Mouse (Mus musculus) MEL (cell line): Measurements from ENCODE around the gene 4933402D24Rik. TPM values are rescaled to one million over a fixed set of nuclear protein-coding genes. Genes with fewer than 3 reads are reported as not detected.

Experiments used
- DNase-seq: peaks from one replicate; pipeline ENCODE4 v3.0.0; 2011; ENCODE audit warnings: low read depth, low spot score
- H3K27ac ChIP-seq: 2 replicates; pipeline ENCODE4 v1.5.1; 2012; ENCODE audit warnings: low read depth, mild to moderate bottlenecking, control low read depth, low read length, moderate library complexity; ENCODE audit not compliant: control insufficient read depth
- H3K27me3 ChIP-seq, 2 experiments: fragments of 150-350 bp in 1 of 2; sonication (generic) in 1 of 2; 2 replicates each; pipeline ENCODE4 v1.6.1; 2012; ENCODE audit warnings: low read length in 2 of 2, mild to moderate bottlenecking in 2 of 2, improper control_type of control experiment in 1 of 2, moderate library complexity in 1 of 2; ENCODE audit not compliant: insufficient read depth in 2 of 2, control insufficient read depth in 1 of 2
- H3K36me3 ChIP-seq, 2 experiments: 2 replicates each; pipeline ENCODE4 v1.6.1; 2012 to 2014; ENCODE audit warnings: low read length in 2 of 2, improper control_type of control experiment in 1 of 2, inconsistent platforms in 1 of 2, mild to moderate bottlenecking in 1 of 2; ENCODE audit not compliant: insufficient read depth in 2 of 2, control insufficient read depth in 1 of 2
- H3K4me1 ChIP-seq, 2 experiments: fragments of 150-350 bp in 1 of 2; sonication (generic) in 1 of 2; 2 replicates each; pipeline ENCODE4 v1.6.1; 2012; ENCODE audit warnings: low read length in 2 of 2, improper control_type of control experiment in 1 of 2, mild to moderate bottlenecking in 1 of 2; ENCODE audit not compliant: insufficient read depth in 2 of 2, control insufficient read depth in 1 of 2
- H3K4me3 ChIP-seq, 2 experiments: fragments of 150-350 bp in 1 of 2; sonication (generic) in 1 of 2; 2 replicates each; pipeline ENCODE4 v1.5.1; 2012; ENCODE audit warnings: low read depth in 2 of 2, low read length in 2 of 2, mild to moderate bottlenecking in 2 of 2, moderate library complexity in 2 of 2, control low read depth in 1 of 2, improper control_type of control experiment in 1 of 2; ENCODE audit not compliant: control insufficient read depth in 1 of 2, insufficient read depth in 1 of 2
- H3K79me2 ChIP-seq: 2 replicates; pipeline ENCODE4 v1.6.1; 2012; ENCODE audit warnings: mild to moderate bottlenecking, low read length, moderate library complexity; ENCODE audit not compliant: control insufficient read depth, poor library complexity, insufficient read depth
- H3K9ac ChIP-seq: 2 replicates; pipeline ENCODE4 v1.6.1; 2012; ENCODE audit warnings: low read depth, mild to moderate bottlenecking, control low read depth, low read length, moderate library complexity; ENCODE audit not compliant: control insufficient read depth, poor library complexity, severe bottlenecking
- H3K9me3 ChIP-seq: fragments of 150-350 bp; sonication (generic); replicated peaks from 2 replicates; pipeline ENCODE4 v1.6.1; 2012; ENCODE audit warnings: mild to moderate bottlenecking, low read length, improper control_type of control experiment, moderate library complexity; ENCODE audit not compliant: insufficient read depth
- BHLHE40 ChIP-seq: IDR thresholded peaks from 2 replicates; pipeline ENCODE4 v1.6.1; 2012; ENCODE audit warnings: low read depth, mild to moderate bottlenecking, inconsistent platforms, low read length, improper control_type of control experiment, borderline replicate concordance
- CHD1 ChIP-seq: IDR thresholded peaks from 2 replicates; pipeline ENCODE4 v1.6.1; 2012; ENCODE audit warnings: low read depth, mild to moderate bottlenecking, inconsistent platforms, low read length, improper control_type of control experiment
- CHD2 ChIP-seq: IDR thresholded peaks from 2 replicates; pipeline ENCODE4 v1.6.1; 2011; ENCODE audit warnings: low read length, improper control_type of control experiment
- CTCF ChIP-seq, 3 experiments: IDR thresholded peaks in 2 of 3; conservative IDR thresholded peaks in 1 of 3; 2 replicates each; pipeline ENCODE4 v1.5.1; 2011 to 2012; ENCODE audit warnings: low read length in 3 of 3, low read depth in 2 of 3, mild to moderate bottlenecking in 2 of 3, improper control_type of control experiment in 1 of 3, inconsistent platforms in 1 of 3, mixed read lengths in 1 of 3, moderate library complexity in 1 of 3; ENCODE audit not compliant: control insufficient read depth in 1 of 3, insufficient read depth in 1 of 3, poor library complexity in 1 of 3, severe bottlenecking in 1 of 3
- E2F4 ChIP-seq: IDR thresholded peaks from 2 replicates; pipeline ENCODE4 v1.6.1; 2011; ENCODE audit warnings: low read depth, low read length, improper control_type of control experiment, borderline replicate concordance
- EP300 ChIP-seq, 2 experiments: IDR thresholded peaks; 2 replicates each; pipeline ENCODE4 v1.6.1; 2011; ENCODE audit warnings: improper control_type of control experiment in 2 of 2, low read length in 2 of 2, low read depth in 1 of 2, mild to moderate bottlenecking in 1 of 2
- ETS1 ChIP-seq: IDR thresholded peaks from 2 replicates; pipeline ENCODE4 v1.6.1; 2012; ENCODE audit warnings: low read depth, mild to moderate bottlenecking, inconsistent platforms, low read length, improper control_type of control experiment, moderate library complexity
- GABPA ChIP-seq: IDR thresholded peaks from 2 replicates; pipeline ENCODE4 v1.6.1; 2012; ENCODE audit warnings: low read depth, mild to moderate bottlenecking, inconsistent platforms, low read length, improper control_type of control experiment, moderate library complexity
- GATA1 ChIP-seq: IDR thresholded peaks from 2 replicates; pipeline ENCODE4 v1.6.1; 2011; ENCODE audit warnings: low read depth, low read length, improper control_type of control experiment
- JUND ChIP-seq: IDR thresholded peaks from 2 replicates; pipeline ENCODE4 v1.6.1; 2011; ENCODE audit warnings: low read depth, mild to moderate bottlenecking, improper control_type of control experiment, low read length
- KAT2A ChIP-seq: conservative IDR thresholded peaks from 2 replicates; pipeline ENCODE4 v1.6.1; 2012; ENCODE audit warnings: low read depth, low read length, improper control_type of control experiment, inconsistent platforms
- MAFK ChIP-seq: IDR thresholded peaks from 2 replicates; pipeline ENCODE4 v1.6.1; 2011; ENCODE audit warnings: low read depth, mild to moderate bottlenecking, low read length, improper control_type of control experiment, borderline replicate concordance
- MEF2A ChIP-seq: IDR thresholded peaks from 2 replicates; pipeline ENCODE4 v1.6.1; 2014; ENCODE audit warnings: low read depth, mild to moderate bottlenecking, inconsistent platforms, low read length, improper control_type of control experiment; ENCODE audit not compliant: poor library complexity, insufficient replicate concordance, severe bottlenecking; ENCODE audit errors: extremely low read depth
- MXI1 ChIP-seq: IDR thresholded peaks from 2 replicates; pipeline ENCODE4 v1.6.1; 2011; ENCODE audit warnings: mild to moderate bottlenecking, low read depth, low read length, improper control_type of control experiment
- MYB ChIP-seq: IDR thresholded peaks from 2 replicates; pipeline ENCODE4 v1.6.1; 2011; ENCODE audit warnings: mild to moderate bottlenecking, low read depth, low read length, improper control_type of control experiment
- NRF1 ChIP-seq: IDR thresholded peaks from 2 replicates; pipeline ENCODE4 v1.6.1; 2014; ENCODE audit warnings: low read depth, mild to moderate bottlenecking, inconsistent platforms, low read length, improper control_type of control experiment, moderate library complexity; ENCODE audit not compliant: poor library complexity, insufficient read depth, severe bottlenecking
- POLR2AphosphoS2 ChIP-seq: IDR thresholded peaks from 2 replicates; pipeline ENCODE4 v1.6.1; 2011; ENCODE audit warnings: low read length, improper control_type of control experiment
- POLR2AphosphoS5 ChIP-seq: IDR thresholded peaks from 2 replicates; pipeline ENCODE4 v1.6.1; 2012; ENCODE audit warnings: low read depth, borderline replicate concordance, mild to moderate bottlenecking, inconsistent platforms, low read length, moderate library complexity, mixed read lengths
- SIN3A ChIP-seq: IDR thresholded peaks from 2 replicates; pipeline ENCODE4 v1.6.1; 2012; ENCODE audit warnings: low read length, improper control_type of control experiment, inconsistent platforms
- TBP ChIP-seq: IDR thresholded peaks from 2 replicates; pipeline ENCODE4 v1.8.0; 2011; ENCODE audit warnings: low read depth, low read length, improper control_type of control experiment
- TCF12 ChIP-seq: IDR thresholded peaks from 2 replicates; pipeline ENCODE4 v1.6.1; 2014; ENCODE audit warnings: low read depth, mild to moderate bottlenecking, inconsistent platforms, low read length, improper control_type of control experiment, moderate library complexity
- UBTF ChIP-seq: IDR thresholded peaks from 2 replicates; pipeline ENCODE4 v1.6.1; 2012; ENCODE audit warnings: low read depth, mild to moderate bottlenecking, inconsistent platforms, low read length, improper control_type of control experiment, moderate library complexity, borderline replicate concordance; ENCODE audit not compliant: insufficient read depth
- USF1 ChIP-seq: IDR thresholded peaks from 2 replicates; pipeline ENCODE4 v1.6.1; 2014; ENCODE audit warnings: low read depth, mild to moderate bottlenecking, inconsistent platforms, low read length, improper control_type of control experiment, moderate library complexity
- ZC3H11A ChIP-seq: IDR thresholded peaks from 2 replicates; pipeline ENCODE4 v1.6.1; 2012; ENCODE audit warnings: low read depth, mild to moderate bottlenecking, inconsistent platforms, low read length, improper control_type of control experiment
- ZKSCAN1 ChIP-seq: IDR thresholded peaks from 2 replicates; pipeline ENCODE4 v1.6.1; 2012; ENCODE audit warnings: low read depth, mild to moderate bottlenecking, inconsistent platforms, low read length, improper control_type of control experiment, moderate library complexity
- ZMIZ1 ChIP-seq: IDR thresholded peaks from 2 replicates; pipeline ENCODE4 v1.6.1; 2012; ENCODE audit warnings: low read depth, mild to moderate bottlenecking, inconsistent platforms, low read length, improper control_type of control experiment, moderate library complexity
- polyA plus RNA-seq, 2 experiments: library from polyadenylated mRNA; stranded (reverse) in 1 of 2; unstranded in 1 of 2; fragments of >175 nt in 1 of 2; fragments of >200 nt in 1 of 2; gene quantifications; 2 replicates each; pipeline versions ENCODE4 v1.2.1 to v1.2.4; 2012; ENCODE audit warnings: low replicate concordance in 2 of 2, low read depth in 1 of 2; ENCODE audit not compliant: insufficient read length in 2 of 2, insufficient read depth in 1 of 2, missing spikeins in 1 of 2
- total RNA-seq: library from RNA; depleted of rRNA; stranded (reverse); fragments of 300-350 nt; gene quantifications from 2 replicates; pipeline ENCODE4 v1.2.3, GENCODE M21; 2012

4933402D24Rik gene
- total and polyA plus RNA-seq, 3 experiments: not detected

- TF ChIP-seq MEF2A (no peak), BHLHE40 (no peak), USF1 (no peak), GABPA (no peak), NRF1 (no peak), TCF12 (no peak), MXI1 (no peak), CTCF (IDR thresholded peaks at IDR 0.05 in 2 of 3, conservative IDR thresholded peaks at IDR 0.05 in 1 of 3; ENCODE audit: control insufficient read depth in 1 of 3, insufficient read depth in 1 of 3, low read depth in 2 of 3, low read length in 3 of 3, poor library complexity in 1 of 3, severe bottlenecking in 1 of 3) (no peak), POLR2AphosphoS5 (no peak), SIN3A (no peak), ZKSCAN1 (no peak), CHD1 (no peak), KAT2A (no peak), UBTF (no peak), MYB (no peak), ZC3H11A (no peak), MAFK (no peak), JUND (no peak)
- no peaks in the 10 kb centered on the region for H3K4me1 ChIP-seq
Measured at GRCm38 (mm10) chr1:63764395-63764794, 4.7 kb downstream of the 4933402D24Rik start.

GRCm38 (mm10) chr1:63763881-63764386 lies 5.1 kb downstream of the 4933402D24Rik start:
- Histone ChIP-seq H3K27me3 (no peaks in the 10 kb centered on the region), H3K4me3 (no peak overlapping the region), H3K36me3 (no peaks in the 10 kb centered on the region)
- no peak for DNase-seq
- TF ChIP-seq MEF2A: no peak
- TF ChIP-seq ZKSCAN1: no peak
- TF ChIP-seq TCF12: no peak
- no peak for TF ChIP-seq POLR2AphosphoS5
- no peak for TF ChIP-seq CHD2
- no peak for TF ChIP-seq JUND
- TF ChIP-seq GATA1: no peak
- no peak for TF ChIP-seq MYB
- TF ChIP-seq ETS1: no peak
- TF ChIP-seq POLR2AphosphoS2: no peak
- TF ChIP-seq CTCF (IDR thresholded peaks at IDR 0.05 in 2 of 3, conservative IDR thresholded peaks at IDR 0.05 in 1 of 3; ENCODE audit: control insufficient read depth in 1 of 3, insufficient read depth in 1 of 3, low read depth in 2 of 3, low read length in 3 of 3, poor library complexity in 1 of 3, severe bottlenecking in 1 of 3): no peak
- TF ChIP-seq EP300 (IDR thresholded peaks at IDR 0.05; ENCODE audit: low read depth in 1 of 2, low read length in 2 of 2): no peak
- no peak for TF ChIP-seq E2F4
- TF ChIP-seq NRF1: no peak
- TF ChIP-seq TBP: no peak
- no peak for TF ChIP-seq MXI1
- no peak for TF ChIP-seq ZMIZ1
- no peak for TF ChIP-seq CHD1
- TF ChIP-seq UBTF: no peak
- TF ChIP-seq, all 39 proteins: peak for 0
- Histone ChIP-seq H3K27ac (no peak overlapping the region), H3K9ac (no peak overlapping the region), H3K4me1 (no peaks in the 10 kb centered on the region), H3K9me3 (no peaks in the 10 kb centered on the region), H3K79me2 (no peaks in the 10 kb centered on the region)

More at GRCm38 (mm10) chr1:63764395-63764794, 4.7 kb downstream of the 4933402D24Rik start:
- no peaks in the 10 kb centered on the region for H3K36me3 ChIP-seq
- no peaks in the 10 kb centered on the region for H3K27me3 ChIP-seq
- no peak overlapping the region for H3K9ac ChIP-seq
- H3K9me3 ChIP-seq: no peaks in the 10 kb centered on the region
- no peak overlapping the region for H3K4me3 ChIP-seq
- no peak overlapping the region for H3K27ac ChIP-seq
- no peaks in the 10 kb centered on the region for H3K79me2 ChIP-seq
- DNase-seq: no peak
